Mouse (Mus musculus) kidney, postnatal 14 days (tissue): ENCODE results near the gene Neu3.
A peak's percentile ranks its signal among the peaks of the same experiment; 100 is the strongest.

Experiments used
- DNase-seq: peaks from one replicate; pipeline ENCODE4 v3.0.0; 2022; ENCODE audit warnings: mixed read lengths

Neu3 gene

DNA sequence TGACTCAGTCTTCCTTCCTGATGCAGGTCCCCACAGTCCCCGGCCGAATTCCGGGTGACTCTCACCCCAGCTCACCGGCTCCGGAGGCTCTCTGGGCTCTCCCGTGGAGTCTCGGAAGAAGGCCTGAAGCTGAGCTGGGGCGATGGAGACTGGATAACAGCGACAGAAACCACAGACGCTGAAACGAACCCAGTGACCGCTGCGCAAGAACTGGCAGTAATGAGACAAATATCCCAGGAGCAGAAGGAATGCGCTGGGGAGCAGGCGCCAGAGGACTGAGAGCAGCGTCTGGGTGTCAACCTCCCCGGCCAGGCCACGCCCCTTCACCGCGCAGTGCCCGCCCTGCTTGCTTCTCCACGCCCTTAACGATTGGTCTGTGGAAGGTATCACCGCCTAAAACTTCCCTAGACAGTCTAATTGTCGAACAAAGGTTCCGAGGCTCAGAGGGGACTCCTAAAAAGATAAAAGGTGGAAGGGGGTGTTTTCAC is at the start of gene Neu3:
Gene Neu3 (minus strand): TSS at position 335 of the 488 bp plus-strand sequence.
- peak; percentile 96 for DNase-seq

DNA sequence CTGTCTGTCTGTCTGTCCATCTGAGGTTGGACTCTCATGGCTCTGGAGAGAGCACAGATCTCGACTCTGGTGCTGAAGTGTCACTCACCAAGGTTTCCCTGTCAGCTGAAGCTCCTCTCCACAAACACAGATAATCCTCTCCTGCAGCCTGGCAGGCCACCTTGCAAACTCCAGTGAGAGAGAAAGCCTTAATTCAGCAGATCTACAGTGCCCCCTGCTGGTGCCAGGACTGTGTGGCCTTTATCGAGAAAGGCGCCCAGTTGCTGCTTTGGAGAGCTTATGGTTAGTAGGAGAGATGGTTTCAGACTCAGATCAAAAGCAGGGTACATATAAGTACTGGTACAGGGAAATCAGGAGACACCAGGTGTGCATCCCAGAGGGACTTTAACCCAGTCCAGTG is 48.1 kb upstream of the Neu3 start:
- peak; percentile 78 for DNase-seq

DNA sequence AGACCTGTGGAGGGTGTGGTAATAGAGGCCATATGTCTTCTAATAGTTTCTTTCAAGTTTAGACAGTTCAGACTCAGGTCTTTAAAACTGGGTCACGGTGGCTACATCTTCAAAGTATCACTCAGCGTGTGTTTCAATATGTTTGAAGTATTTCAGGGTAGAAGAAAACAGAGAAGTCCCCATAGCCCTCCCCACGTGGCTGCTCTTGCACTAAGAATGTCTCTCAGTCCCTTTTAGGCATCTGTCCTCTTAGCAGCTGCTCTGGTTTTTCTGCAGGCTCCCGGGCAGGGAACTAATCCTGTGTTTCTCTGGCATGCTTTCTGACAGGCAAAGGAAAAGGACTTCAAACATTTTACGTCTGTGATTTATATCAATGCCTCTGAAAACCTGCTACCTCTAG is 47.7 kb upstream of the Neu3 start:
- DNase-seq, result no peak

DNA sequence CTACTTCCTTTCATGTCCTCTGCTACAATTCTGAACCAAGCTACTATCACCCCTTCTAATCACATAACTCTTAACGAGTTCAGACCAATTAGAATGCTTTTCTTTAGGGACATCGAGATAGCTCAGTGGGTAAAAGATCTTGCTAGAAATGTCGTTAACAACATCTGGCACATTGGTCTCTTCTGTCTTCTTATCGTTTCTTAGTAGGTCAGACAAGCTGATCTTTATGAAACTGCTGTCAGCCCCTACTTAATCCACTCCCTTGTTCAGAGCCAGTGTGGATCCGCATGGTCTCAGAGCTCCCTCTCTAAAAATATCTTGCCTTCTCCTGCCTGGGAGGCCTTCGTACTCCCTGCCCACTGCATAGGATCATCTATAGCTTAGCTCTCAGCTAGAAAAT is 45.7 kb upstream of the Neu3 start:
- DNase-seq, result no peak

DNA sequence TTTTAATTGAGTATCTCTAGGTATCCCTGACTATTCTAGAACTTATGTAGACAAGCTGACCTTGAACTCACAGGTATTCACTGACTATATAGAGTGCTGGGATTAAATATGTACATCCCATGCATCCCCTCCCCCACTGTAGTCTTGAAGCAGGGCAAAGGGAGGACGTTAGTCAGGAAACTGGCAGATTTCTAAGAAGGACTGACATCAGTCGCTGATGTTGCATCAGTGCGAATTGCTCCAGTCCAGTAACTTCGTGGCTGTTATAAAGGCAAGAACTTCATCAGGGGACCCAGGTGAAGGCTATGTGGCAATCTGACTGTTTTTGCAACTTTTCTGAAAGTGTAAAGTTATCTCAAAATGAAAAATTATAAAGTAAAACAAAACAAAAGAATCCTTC is 41.1 kb upstream of the Neu3 start:
- DNase-seq, result no peak

DNA sequence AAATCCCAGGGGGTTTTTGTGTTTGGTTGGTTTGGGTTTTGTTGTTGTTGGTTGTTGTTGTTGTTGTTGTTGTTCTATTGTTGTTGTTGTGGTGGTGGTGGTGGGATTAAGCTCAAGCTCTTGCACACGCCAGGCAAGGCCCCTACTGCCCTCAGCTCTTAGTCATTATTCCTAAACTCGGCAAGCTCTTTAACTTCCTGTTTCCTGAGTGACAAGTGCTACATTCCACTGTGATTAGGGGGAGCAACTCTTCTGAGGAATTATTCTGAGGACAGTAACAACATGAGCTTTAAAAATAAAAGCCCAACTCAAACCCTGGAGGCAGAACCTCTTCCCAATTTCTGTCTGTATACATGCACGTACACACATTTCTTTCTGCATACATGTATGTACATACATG is 37.0 kb upstream of the Neu3 start:
- DNase-seq, result no peak

DNA sequence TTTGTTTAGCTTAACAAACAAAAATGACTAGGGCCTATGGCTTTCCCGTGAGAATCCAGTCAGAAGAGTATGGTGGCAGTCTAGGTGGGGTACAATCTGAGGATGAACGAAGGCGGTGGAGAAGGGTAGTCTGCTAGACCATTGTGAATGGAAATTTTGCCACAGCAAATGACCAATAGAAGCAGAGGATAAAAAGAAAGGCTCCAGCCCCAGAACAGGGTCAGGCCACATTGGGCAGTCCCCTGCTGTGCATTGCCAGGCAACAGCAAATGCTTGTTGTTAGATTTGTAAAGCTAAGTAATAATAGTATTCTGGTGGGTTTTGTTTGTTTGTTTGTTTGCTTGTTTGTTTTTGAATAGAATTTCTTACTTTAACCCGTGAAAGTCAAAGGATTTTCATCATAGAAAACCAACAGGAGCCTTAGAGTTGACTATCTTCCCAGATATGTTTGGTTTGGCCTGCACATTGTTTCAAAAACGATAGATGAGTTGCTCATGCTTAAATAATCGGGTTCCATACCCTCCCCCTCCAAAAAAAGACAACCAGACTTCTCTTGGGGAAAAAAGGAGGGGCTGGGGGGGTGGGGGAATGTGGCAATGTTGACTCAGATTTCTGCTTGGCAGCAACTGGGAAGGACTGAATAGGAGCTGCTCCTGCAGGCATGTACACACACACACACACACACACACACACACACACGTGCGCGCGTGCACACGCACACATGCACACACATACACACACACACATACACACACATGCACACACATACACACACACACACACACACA is 36.2 kb upstream of the Neu3 start:
- no peak for DNase-seq

DNA sequence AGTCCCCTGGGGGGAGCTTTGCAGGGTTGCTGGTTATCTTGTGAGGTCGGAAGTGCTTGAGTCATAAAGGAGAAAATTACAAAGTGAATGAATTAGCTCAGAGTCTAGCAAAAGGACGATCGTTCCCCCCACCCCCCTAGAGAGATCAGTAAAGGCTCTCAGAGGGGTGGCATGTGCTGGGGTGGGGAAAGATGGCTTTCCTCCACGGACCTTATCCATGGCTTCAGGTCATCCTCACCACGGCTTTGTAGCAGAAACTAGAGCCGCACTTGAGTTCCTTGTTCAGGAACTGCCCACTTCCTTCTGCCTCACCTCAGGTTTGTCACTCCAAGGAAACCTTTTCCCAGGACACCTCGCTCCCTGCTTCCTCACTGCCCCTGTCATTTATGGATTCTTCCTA is 35.1 kb upstream of the Neu3 start, which contains the start of gene Spcs2:
Gene Spcs2 (minus strand): TSS at position 101 of the 400 bp plus-strand sequence.
- DNase-seq, result no peak

DNA sequence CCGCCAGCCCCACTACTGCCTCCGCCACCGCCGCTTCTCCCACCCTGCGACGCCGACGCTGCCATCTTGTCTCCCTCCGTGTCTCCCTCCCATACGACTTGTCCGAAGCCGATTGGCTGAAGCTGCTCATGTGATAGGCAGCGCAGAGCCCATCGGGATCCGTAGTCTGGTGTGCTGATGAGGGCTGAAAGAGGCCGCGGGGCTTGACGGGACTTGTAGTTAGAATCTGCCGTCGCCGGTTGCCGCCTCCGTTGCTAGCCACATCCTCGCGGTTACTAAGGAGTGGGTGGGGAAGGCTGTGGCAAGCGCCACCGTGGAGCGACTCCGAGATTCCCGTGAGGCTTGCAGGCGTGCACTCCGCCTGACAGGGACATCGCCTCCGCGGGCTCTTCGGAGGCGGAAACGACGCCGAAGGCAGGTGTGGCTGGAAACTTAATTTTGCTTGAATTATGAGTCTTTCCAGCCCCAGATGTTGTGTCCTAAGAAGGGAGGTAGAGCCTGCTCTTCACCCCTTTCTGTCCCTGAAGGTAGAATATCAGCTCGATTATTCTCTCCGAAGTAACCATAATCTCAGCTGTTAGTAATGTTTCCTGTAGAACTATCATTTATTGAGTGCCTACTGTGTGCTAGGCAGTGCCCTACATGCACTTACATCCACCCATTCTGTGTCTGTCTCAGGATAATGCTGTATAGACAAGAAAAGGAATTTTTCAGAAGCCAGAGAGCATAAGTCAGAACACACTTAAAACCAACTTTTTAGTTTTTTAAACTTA is 30.8 kb upstream of the Neu3 start, which contains the start of gene Xrra1:
Gene Xrra1 (plus strand): TSS at position 304 of the 773 bp plus-strand sequence.
- DNase-seq, result peak; percentile 98

DNA sequence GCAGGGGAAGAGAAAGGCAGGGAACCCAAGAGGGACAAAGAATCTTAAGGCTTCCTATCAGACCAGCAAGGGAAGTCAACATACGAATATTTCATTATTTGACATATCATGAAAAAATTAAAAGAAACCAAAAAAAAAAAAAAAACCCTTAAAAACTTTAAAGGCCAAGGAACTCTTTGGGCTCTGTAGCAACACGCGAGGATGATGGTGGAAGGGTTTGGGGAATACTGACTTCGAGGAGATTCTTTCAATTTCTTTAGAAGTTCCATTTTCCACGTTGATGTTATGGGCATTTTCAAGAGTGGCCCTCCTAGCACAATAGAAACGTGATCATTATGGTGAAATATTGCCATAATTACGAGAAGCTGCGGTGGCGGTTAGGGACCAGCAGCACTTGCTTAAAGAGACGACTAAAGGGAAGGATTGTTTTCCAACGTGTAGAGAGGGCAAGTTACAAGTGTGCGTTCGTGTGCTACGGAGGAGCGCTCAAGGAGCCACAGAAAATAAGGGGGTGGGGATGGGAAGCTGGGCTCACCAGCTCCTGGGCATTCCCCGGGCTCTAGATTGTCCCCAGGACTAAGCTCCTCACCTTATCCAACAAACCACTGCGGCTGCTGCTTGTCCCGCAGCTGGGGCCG is 30.1 kb upstream of the Neu3 start:
- DNase-seq, result no peak

DNA sequence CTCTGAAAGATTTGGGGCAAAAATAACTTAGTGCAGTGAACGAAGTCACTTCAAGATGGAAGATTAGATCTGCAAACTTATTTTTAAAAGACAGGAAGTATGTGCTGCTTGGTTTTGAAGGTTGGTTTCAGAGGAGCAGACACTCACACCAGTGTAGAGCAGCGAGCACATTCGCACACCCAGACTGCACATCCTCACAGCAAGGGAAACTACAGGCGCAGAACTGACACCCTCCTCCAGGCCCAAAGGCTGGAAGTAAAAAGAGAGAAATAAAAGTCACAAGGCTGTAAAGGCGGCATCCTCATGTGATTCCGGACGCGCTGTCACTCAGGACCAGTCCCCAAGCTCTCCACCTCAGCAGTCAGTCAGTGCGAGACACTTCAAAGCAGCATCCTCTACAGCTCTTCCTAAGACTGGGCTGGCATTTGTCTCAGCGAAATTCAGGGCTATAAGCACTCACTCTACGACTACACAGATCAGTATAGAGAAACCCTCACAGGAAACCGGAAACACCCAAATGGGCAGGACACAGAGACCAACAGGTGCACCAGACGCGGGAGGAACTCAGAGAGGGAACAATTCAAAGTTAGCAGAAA is 28.1 kb upstream of the Neu3 start:
- DNase-seq, result no peak

DNA sequence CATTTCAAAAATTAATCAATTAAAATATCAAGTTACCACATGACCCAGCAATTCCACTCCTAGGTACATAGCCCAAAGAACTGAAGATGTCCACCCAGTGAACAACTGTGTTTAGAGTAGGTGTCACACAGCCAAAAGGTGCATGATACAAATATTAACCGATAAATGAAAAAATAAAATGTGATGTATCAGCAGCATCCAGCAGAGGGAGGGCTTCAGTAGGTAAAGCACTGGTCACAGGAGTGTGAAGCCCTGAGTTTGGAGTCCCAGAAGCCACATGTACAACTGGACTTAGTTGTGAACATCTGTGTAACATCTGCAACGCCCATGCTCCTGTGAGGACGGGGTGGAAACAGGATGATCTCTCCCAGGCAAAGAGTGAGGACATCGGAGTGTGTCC is 26.1 kb upstream of the Neu3 start:
- DNase-seq, result no peak

DNA sequence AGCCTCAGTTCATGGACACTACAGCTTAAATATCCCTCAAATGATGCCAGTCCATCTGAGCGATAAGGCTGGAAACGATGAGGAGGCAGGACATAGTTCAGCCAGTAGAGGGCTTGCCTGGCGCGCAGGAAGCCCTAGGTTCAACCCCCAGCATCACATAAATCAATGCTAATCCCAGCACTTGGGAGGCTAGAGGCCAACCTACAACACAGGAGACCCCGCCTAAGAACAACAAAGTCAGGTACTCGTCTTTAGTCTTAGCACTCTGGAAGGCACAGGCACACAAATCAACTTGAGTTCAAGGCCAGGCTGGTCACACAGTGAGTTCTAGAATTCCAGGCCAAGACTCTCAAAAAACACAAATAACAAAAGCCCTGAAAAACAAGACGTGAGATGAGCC is 25.1 kb upstream of the Neu3 start:
- DNase-seq, result no peak

DNA sequence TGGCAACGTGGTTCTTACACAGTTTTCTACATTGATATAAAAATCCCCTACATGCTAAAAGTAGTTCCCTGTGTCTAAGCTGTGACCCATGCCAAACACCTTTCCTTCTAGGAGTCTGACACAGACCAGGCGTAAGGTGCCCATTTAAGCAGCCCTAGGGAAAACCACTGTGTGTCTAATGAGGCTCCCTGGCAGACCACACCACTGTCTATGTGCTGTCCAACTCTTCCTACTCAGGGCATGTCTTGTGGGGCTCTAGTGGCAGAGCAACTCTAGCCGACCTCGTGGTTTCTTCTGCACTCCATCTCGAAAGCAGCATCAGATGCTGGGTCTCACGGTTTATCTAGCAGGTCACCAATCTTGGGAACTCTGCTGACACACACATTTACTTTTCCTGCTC is 23.4 kb upstream of the Neu3 start:
- DNase-seq, result no peak

DNA sequence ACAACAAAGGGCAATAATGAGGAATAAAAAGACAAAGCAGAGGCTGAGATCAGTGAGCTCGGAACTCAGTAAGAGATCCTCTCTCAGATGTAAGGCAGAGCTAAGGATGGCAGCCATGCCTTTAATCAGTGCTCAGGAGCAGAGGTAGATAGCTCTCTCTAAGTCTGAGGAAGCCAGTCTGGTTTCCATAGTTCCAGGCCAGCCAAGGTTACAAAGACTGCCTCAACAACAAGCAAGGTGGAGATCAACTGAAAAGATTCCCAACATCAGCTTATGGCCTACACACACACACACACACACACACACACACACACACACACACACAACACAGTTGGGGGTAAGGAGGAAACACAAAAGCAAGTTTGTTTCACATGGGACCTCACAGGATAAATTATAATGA is 22.9 kb upstream of the Neu3 start:
- DNase-seq, result no peak

DNA sequence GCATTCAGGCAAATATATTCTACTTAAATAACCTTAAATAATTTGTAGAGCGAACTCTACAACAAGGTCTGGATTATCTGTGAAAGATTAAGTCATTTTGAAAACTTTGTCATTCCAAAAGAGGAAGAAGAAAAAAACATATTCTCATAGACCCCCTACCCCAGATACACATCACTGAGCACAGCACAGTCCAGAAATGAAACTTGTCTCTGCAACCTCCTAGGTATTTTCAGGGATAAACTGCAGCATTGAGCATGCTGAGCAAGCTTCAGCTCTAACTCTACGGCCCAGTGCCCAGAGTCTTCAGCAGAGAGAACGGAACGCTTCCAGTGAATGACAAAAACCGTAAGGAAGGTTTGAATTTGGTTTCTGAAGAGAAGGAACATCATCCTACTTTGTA is 22.3 kb upstream of the Neu3 start:
- no peak for DNase-seq

DNA sequence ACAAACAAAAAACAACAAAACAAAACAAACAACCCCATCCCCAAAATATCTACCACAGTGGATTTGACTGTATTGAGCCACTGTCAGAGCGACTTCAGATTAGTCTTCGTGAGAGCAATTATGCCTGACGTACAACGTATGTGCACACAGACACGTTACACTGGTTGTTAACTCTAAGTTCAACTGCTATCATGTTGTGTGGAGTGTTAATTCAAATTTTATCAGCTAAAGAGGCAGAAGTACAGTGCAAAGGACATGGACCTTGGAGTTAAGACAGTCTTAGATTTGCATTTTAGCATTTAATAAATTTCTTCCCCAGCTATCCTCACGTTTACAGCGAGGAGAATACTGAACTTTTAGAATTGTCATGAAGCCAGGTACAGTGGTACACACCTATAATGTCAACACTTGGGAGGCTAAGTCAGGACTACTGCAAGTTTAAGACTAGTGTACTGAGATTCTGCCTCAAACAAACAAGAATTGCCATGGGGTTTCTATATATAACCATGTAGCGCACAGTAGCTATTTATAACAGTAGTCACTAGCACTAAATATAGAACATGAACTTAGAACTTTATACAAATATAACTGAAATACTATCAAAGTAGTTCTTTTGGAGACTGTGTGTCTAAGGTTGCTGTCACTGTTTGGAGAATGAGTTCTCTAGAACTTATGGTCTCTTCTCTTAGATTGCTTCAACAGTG is 17.5 kb upstream of the Neu3 start:
- DNase-seq, result no peak

DNA sequence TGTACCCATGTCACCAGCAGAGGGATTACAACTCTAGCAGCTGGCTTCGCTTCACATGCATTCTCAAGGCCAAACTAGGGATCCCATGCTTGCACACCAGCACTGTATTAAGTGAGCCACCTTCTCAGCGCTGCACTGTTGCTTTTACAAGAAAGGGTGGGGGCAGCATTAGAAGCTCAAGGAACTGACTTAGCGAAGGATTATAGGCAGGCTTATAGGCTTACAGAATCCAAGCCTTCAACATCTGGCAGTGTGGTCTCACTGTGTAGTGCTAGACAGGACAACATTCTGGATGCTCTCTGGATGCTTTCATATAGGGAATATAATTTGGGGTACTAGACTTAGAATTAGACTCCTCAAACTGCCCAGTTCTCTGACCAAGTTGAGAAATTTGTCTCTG is 10.0 kb upstream of the Neu3 start:
- DNase-seq, result no peak

DNA sequence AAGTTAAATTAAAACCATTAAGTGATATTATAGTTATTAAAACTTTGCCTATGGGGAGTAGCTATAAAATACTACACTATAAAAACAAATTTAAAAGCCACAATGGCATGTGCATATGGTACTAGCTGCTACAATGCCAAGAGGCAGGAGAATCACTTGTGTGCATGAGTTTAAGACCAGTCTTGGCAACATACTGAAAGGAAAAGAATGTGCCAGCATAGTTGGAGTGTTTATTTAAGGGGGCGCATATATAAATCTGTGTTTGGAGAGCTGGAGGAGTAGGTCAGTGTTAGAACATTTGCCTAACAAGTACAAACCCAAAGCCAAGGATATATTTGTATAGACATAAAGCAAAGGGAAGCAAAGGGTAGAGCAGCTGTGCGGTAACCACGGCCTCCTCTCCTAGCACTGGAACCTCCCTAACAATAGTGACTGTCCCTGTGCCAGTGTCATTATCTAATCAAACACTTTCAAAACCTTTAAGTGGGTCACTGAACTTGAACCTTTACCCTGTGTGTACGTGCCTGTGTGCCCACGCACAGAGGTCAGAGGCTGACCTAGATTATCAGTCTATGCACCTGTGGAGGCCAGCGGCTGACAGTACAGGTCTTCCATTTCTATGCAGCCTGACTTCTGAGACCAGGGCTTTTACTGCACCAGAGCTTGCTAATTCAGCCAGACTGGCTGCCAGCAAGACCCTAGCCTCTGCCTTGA is 9.3 kb upstream of the Neu3 start:
- no peak for DNase-seq

DNA sequence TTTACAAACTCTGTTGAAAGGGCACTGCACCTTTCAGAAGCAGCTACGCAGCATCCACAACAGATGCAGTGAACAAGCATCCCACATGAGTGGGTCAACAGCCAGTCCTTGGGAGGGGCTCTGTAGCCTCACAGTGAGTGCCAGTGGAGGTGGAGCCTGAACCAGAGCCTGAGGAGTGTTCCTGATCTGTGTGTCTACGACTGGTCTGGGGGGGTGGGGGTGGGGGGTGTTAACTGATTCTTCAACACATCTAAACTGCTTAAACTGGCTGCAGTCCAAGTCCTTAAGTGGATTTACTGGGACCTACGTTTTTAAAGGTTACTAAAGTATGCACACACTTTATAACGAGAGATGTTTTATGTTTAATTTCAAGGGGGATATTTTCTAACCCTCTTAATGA is 8.6 kb upstream of the Neu3 start:
- no peak for DNase-seq

DNA sequence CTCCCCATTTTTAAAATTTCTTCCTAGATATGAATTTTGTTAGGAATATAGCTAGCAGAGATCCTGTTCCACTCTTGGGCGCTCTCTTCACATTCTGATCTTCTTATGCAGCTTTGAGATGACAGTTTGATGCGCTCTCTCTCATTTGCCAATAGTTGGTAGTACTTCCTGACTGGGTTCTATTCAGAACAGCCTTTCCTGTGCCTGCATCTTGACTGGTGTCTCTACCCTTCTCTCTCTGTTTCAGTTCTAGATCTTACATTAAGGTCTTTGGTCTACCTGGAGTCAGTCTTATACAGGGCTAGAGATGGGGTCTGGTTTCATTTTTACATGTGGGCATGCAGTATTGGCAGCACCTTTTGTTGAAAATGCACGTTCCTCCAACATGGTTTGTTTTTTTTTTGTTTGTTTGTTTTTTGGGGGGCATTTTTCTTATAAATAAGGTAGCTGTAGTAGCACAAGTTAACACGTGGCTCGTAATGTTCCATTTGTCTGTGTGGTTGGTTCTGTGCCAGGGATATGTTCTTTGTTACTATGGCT is 6.2 kb upstream of the Neu3 start:
- no peak for DNase-seq

DNA sequence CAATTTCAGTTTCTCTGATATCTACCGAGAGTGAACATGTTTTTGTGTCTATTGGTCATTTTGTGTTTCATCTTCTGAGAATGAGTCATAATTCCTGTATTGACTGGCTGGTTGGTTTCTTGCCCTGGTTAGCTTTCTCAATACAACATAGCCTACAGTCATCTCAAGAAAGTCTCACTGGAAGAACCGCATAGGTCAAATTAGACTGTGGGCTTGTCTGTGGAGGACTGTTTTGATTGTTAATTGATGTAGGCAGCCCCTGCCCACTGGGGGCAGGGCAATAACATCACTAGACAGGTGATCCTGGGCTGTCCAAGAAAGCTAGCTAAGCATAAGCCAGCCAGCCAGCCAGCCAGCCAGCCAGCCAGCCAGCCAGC is 5.6 kb upstream of the Neu3 start:
- DNase-seq, result no peak
